Mouse (Mus musculus): ENCODE data around the gene Sprr2e.

Gene Sprr2e

GRCm38 (mm10) chr3:92351843-92352242 lies at the start of gene Sprr2e:
Gene Sprr2e (plus strand): TSS chr3:92352143.
- no peak for DNase-seq (ENCODE audit: low spot score)

DNA sequence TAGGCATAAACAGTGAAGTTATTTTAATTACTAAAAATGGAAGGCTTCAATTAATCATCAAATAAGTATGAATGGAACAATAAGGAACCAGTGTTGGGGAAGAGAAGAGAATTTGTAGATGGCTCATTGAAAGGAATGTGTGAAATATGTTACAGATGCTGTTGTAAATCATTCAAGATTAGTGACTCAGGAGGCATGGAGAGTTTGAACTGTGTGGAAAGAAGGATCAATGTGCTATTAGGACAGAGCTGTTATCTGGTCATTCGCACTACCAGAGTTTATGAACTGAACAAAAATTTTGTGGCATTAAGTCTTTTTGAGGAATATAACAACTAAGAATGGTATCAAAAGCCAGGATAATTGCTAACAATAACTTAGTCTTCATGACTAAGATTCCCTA lies 44.5 kb upstream of the Sprr2e start:
- no peak for DNase-seq (ENCODE audit: low spot score)

DNA sequence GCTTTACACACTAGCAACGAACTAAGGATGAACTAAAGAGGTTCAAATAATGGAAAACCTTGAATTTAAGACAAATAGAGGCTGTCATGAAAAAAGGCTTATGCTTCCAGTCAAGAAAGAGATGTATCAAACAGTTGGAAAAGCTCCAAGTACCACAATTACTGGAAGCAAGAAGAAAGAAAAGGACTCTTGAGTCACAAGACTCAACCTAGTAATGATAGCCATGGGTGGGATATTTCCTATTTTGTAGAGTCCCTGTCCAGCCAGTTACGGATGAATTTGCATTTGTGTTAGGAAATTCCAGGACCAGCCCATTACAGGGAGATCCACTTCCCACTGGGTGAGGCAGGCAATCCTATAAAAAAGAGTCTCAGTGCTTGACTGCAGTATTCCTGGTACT lies 35.6 kb upstream of the Sprr2e start, which contains the start of gene Sprr2b:
Gene Sprr2b (plus strand): TSS at position 301 of the 400 bp plus-strand sequence.
- no peak for DNase-seq (ENCODE audit: low spot score)

- no peak for DNase-seq (ENCODE audit: low spot score)
Measured at GRCm38 (mm10) chr3:92317384-92317783, 34.6 kb upstream of the Sprr2e start.

DNA sequence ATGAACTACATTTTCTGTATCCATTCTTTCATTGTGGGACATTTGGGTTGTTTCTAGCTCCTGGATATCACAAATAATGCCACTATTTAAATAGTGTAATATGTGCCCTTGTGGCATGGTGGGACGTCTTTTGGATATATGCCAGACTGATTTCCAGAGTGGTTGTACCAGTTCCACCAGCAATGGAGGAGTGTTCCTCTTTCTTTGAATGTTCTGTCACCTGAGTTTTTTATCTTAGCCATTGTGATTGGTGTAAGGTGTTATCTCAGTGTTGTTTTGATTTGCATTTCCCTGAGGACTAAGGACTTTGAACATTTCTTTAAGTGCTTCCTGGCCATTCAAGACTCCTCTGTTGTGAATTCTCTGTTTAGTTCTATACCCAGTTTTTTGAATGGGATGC lies 15.7 kb upstream of the Sprr2e start:
- DNase-seq (ENCODE audit: low spot score): no peak

- no peak for DNase-seq (ENCODE audit: low spot score)
Measured at GRCm38 (mm10) chr3:92338840-92339239, 13.1 kb upstream of the Sprr2e start, which contains the start of gene Sprr2d. Gene Sprr2d (plus strand): TSS chr3:92339140.

- DNase-seq (ENCODE audit: low spot score): no peak
Measured at GRCm38 (mm10) chr3:92361619-92362018, 9.7 kb downstream of the Sprr2e start.

DNA sequence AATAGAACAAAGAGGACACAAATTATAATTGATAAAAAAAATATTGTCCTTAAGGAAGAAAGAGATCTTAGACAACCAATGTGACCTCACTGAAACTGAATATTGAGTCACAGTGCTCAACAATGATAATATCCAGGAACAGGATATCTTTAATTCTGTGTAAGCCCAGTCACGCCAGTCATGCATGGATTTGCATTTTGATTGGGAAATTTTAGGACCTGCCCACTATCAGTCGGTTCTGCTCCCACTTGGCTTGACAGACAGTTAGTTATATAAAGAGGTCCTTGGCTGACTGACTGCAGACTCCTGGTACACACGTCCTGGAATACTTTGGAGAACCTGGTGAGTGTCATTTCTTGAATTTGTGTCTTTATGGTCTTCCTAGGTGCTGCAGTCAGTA lies 12.9 kb downstream of the Sprr2e start, which contains the start of gene Sprr2f:
Gene Sprr2f (plus strand): TSS at position 301 of the 400 bp plus-strand sequence.
- DNase-seq (ENCODE audit: low spot score): no peak

GRCm38 (mm10) chr3:92373613-92374012 lies 21.7 kb downstream of the Sprr2e start:
- DNase-seq (ENCODE audit: low spot score): no peak

- DNase-seq (ENCODE audit: low spot score): no peak
Measured at GRCm38 (mm10) chr3:92385385-92385784, 33.4 kb downstream of the Sprr2e start, which contains the start of gene Sprr2h. Gene Sprr2h (plus strand): TSS chr3:92385685.

GRCm38 (mm10) chr3:92394301-92394700 lies 42.4 kb downstream of the Sprr2e start:
- DNase-seq (ENCODE audit: low spot score): no peak

Measured in yolk sac, embryonic 10.5 days (tissue).